Mouse (Mus musculus) stomach, postnatal 0 days (tissue): ENCODE data around the gene Ugt1a8.

Source experiments
- CTCF ChIP-seq: IDR thresholded peaks from 2 replicates; pipeline ENCODE4 v1.5.1; 2016; ENCODE audit warnings: antibody characterized with exemption, low read depth, mild to moderate bottlenecking, moderate library complexity
- EP300 ChIP-seq: optimal IDR thresholded peaks from 2 replicates; pipeline ENCODE3; 2016; ENCODE audit warnings: antibody characterized with exemption

DNA sequence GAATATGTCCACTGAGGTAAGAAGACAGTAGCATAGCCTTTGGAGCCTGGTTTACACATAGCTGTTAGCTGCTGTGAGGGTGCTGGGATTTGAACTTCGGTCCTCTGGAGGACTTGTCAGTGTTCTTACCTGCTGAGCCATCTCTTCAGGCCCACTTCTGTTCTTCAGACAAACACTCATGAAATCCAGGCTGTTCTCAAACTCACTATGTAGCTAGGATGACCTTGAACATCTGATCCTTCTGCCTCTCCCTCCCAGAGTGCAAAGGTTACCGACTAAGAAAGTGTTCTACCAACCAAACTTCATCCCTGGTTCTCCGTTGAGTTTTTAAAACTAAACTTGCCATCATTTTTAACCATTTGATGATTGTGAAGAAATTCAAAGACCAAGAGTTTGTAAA lies 49.7 kb downstream of the Ugt1a8 start:
- TF ChIP-seq EP300 (no peak), CTCF (no peak)
